Mouse (Mus musculus) liver, embryonic 11.5 days (tissue): ENCODE results near the gene Calcrl. TPM values are rescaled to one million over a fixed set of nuclear protein-coding genes. Genes with fewer than 3 reads are reported as not detected.
"Not testable (repeated sequence)": the region's sequence is repeated elsewhere in the genome, so short reads cannot be mapped to it uniquely, and the experiment has no call there.

Experiments used
- ATAC-seq: fragments of 200-750 bp; cut with Nextera tagmentation; replicated peaks from 2 replicates; pipeline ENCODE4 v1.8.0; 2017; ENCODE audit warnings: moderate number of reproducible peaks, mild to moderate bottlenecking, moderate TSS enrichment, moderate library complexity; ENCODE audit not compliant: low FRiP score
- DNase-seq: peaks from one replicate; pipeline ENCODE4 v3.0.0-alpha.2; 2017; ENCODE audit warnings: low spot score
- H3K27ac ChIP-seq: fragments of 300-500 bp; sonication (generic); 2 replicates; pipeline ENCODE4 v1.5.1; 2014; ENCODE audit warnings: mild to moderate bottlenecking, low read depth, low read length, control low read depth
- H3K27me3 ChIP-seq: fragments of 300-500 bp; sonication (generic); replicated peaks from 2 replicates; pipeline ENCODE4 v1.6.1; 2014; ENCODE audit warnings: low read length, mixed read lengths; ENCODE audit not compliant: control insufficient read depth, insufficient read depth
- H3K36me3 ChIP-seq: fragments of 300-500 bp; sonication (generic); 2 replicates; pipeline ENCODE4 v1.6.1; 2014; ENCODE audit warnings: mild to moderate bottlenecking, low read length, moderate library complexity, mixed read lengths; ENCODE audit not compliant: control insufficient read depth, insufficient read depth
- H3K4me1 ChIP-seq: fragments of 300-500 bp; sonication (generic); replicated peaks from 2 replicates; pipeline ENCODE4 v1.6.1; 2014; ENCODE audit warnings: low read length, mixed read lengths; ENCODE audit not compliant: control insufficient read depth, insufficient read depth
- H3K4me2 ChIP-seq: fragments of 300-500 bp; sonication (generic); 2 replicates; pipeline ENCODE4 v1.6.1; 2014; ENCODE audit warnings: mild to moderate bottlenecking, control low read depth, moderate library complexity
- H3K4me3 ChIP-seq: fragments of 300-500 bp; sonication (generic); 2 replicates; pipeline ENCODE4 v1.5.1; 2014; ENCODE audit warnings: low read depth, low read length, control low read depth
- H3K9ac ChIP-seq: fragments of 300-500 bp; sonication (generic); 2 replicates; pipeline ENCODE4 v1.6.1; 2014; ENCODE audit warnings: low read depth, low read length, control low read depth
- H3K9me3 ChIP-seq: fragments of 300-500 bp; sonication (generic); 2 replicates; pipeline ENCODE4 v1.6.1; 2016; ENCODE audit warnings: low read length, inconsistent platforms, mixed read lengths; ENCODE audit not compliant: control insufficient read depth
- whole genome bisulfite sequencing: fragments of 180-500 bp; shearing (Covaris S2); extraction: QIAGEN DNeasy Blood & Tissue Kit; methylation state at CpG from one replicate; pipeline ENCODE4 v1.1.7; 2014; 5-methylcytosine and 5-hydroxymethylcytosine counted together
- polyA plus RNA-seq: library from polyadenylated mRNA; unstranded; fragments of >200 nt; fragmentation: Nextera tagmentation; extraction: Ambion mirVana; gene quantifications from 2 replicates; pipeline ENCODE4 v1.2.1, GENCODE M21; 2014

The Calcrl gene
- polyA plus RNA-seq, 1 experiment from 2014 or later = 30.4 TPM

DNA sequence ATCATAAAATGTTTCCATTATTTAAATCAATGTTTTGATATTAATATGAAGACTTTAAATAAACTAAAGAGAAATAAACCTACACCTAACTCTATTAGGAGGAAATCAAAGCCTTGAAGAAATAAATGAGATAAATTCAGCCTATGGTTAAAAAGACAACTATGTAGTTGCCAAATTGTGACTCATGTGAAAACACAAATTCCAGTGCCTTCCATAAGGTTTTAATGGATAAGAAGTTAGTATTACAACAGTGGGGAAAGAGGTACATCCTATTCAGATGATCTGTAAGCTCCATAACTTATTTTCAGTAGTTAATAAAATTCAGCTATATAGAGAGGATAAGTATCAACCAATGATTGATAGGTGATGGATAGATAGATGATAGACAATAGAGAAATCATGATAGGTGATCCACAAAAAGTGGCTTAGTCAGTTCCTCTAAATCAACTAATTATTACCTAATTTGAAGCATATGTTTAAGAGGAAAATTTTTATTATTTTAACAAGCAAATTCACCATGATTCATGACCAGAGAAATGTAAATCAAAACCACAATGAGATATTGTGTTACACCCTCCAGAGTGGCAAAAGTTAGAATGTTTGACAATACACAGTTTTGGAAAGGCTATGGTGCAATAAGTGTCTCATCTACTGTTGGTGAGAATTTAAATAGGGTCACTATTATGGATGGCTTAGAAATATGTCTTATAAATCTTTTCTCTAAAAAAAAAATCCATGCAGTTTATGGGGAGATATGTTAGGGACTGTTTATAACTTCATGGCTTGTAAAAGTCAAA, 15.2 kb downstream of the Calcrl start:
- DNase-seq = no peak
- Histone ChIP-seq H3K36me3 (no peaks in the 10 kb centered on the region), H3K4me2 (no peak overlapping the region), H3K4me1 (no peaks in the 10 kb centered on the region), H3K9ac (no peak overlapping the region), H3K27ac (no peak overlapping the region), H3K27me3 (no peaks in the 10 kb centered on the region), H3K9me3 (no peaks in the 10 kb centered on the region), H3K4me3 (no peak overlapping the region)
- ATAC-seq = no peak

DNA sequence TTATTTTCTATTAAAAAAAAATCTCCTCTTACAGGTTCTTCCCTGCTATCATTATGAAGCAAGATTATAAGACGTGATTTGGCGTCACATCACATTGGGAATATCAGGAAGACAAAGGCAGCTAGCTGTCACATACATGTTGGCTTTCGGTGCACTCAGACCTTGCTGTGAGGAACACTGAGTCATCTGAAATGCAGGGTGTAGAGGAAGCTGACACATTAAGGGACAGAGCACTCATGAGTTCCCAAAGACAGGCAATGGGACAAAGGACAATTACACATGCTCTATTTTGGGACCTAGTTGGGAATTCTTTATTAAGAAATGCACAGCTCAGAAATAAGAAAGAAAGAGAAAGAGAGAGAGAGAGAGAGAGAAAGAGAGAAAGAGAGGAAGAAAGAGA, 20.4 kb downstream of the Calcrl start:
- WGBS = 84% methylated on average over 3 of the region's 3 CpGs
- no peak for DNase-seq
- no peaks in the 10 kb centered on the region for H3K4me1 ChIP-seq
- no peak overlapping the region for H3K4me2 ChIP-seq
- H3K4me3 ChIP-seq = no peak overlapping the region
- H3K9me3 ChIP-seq = no peaks in the 10 kb centered on the region
- H3K9ac ChIP-seq = no peak overlapping the region
- H3K36me3 ChIP-seq = no peaks in the 10 kb centered on the region
- ATAC-seq = no peak
- no peak overlapping the region for H3K27ac ChIP-seq
- H3K27me3 ChIP-seq = no peaks in the 10 kb centered on the region

DNA sequence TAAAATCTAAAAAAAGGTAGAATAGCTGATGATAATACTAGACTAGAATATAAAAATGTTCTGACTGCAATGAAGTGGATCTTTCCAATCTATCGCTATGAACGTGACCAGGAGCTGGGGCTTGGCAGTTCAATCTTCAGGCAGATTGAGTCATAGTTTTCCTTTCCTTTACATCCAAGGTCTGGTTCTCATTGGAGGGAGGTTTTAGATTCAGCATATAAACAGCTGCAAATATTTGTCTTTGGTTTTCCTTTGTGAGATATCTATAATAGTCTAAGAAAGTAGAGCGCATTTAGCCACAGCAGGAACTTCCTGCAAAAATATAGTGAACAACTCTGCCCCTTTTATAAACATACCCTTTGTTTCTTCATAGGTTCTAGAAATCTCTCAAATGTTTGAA, 22.5 kb downstream of the Calcrl start:
- no peak overlapping the region for H3K27ac ChIP-seq
- no peak overlapping the region for H3K9ac ChIP-seq
- H3K9me3 ChIP-seq = no peaks in the 10 kb centered on the region
- H3K27me3 ChIP-seq = no peaks in the 10 kb centered on the region
- H3K36me3 ChIP-seq = no peaks in the 10 kb centered on the region
- no peak for ATAC-seq
- WGBS = 89% methylated on average over 3 of the region's 3 CpGs
- H3K4me2 ChIP-seq = no peak overlapping the region
- no peak overlapping the region for H3K4me3 ChIP-seq
- no peak for DNase-seq
- H3K4me1 ChIP-seq = no peaks in the 10 kb centered on the region

DNA sequence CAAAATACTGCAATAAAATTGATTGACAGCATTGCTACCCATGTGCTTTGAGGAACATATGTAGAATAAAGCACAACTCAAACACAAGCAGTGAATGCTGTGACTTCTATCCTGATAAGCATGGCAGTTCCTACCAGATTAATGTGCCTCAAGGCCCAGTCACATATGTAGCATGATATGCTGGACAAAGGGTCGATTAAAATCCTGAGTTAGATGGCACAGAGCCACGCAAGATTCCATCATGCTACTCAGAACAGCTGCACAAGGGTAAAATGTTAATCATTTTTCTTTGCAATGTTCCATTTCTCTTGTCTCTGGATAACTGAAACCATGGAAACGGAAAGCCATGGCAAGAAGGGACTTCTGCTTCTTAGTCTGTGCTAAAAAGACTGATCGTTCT, 28.7 kb downstream of the Calcrl start:
- no peak overlapping the region for H3K4me3 ChIP-seq
- H3K4me1 ChIP-seq = peaks cover 5% of the 10 kb centered on the region; the same call in 1 of the 2 replicates
- H3K36me3 ChIP-seq = no peaks in the 10 kb centered on the region
- no peaks in the 10 kb centered on the region for H3K27me3 ChIP-seq
- no peak overlapping the region for H3K9ac ChIP-seq
- no peak overlapping the region for H3K27ac ChIP-seq
- no peaks in the 10 kb centered on the region for H3K9me3 ChIP-seq
- DNase-seq = no peak
- 80% methylated on average over 4 of the region's 4 CpGs for WGBS
- ATAC-seq = no peak
- H3K4me2 ChIP-seq = no peak overlapping the region

DNA sequence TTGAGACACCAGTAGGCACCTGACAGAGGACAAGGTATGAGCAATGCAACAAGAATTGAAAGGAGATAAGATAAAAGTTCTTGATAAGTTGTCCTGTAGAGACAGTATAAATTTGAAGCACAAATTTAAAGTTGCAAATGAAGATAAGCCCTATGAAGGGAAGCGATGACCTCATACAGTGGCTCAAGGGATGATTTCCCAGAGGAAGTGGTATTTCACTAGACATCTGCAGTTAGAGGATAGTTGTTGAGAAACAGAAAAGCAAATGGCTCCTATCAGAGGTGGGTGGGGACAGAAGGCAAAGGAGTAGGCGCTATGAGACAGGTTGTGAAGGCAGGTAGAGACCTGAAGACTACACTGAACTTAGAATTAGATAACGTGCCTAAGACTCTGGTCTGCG, 32.0 kb downstream of the Calcrl start:
- Histone ChIP-seq H3K9me3 (no peaks in the 10 kb centered on the region), H3K4me2 (no peak overlapping the region), H3K4me3 (no peak overlapping the region), H3K27ac (no peak overlapping the region), H3K36me3 (no peaks in the 10 kb centered on the region), H3K9ac (no peak overlapping the region), H3K27me3 (no peaks in the 10 kb centered on the region), H3K4me1 (peaks cover 5% of the 10 kb centered on the region; the same call in 1 of the 2 replicates)
- no peak for DNase-seq
- 76% methylated on average over 4 of the region's 4 CpGs for WGBS
- ATAC-seq = no peak

DNA sequence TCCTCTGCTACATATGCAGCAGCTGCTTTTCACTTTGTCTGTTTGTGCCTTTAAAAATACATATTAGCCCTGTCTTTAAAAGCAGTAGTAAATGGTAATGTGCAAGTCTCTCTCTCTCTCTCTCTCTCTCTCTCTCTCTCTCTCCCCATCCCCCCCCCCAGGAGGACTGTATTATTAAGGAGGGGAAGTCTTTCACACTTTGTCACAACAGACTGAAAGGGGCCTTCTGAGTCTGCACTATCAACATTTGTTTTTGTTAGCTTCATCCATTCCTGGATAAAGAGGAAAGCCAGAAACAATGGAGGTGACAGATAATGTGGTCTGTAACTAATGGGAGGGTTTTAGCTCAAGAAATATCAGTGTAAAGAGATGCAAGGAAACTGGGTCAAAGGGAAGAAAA, 36.1 kb downstream of the Calcrl start:
- Histone ChIP-seq H3K36me3 (no peaks in the 10 kb centered on the region), H3K27me3 (no peaks in the 10 kb centered on the region), H3K9me3 (no peaks in the 10 kb centered on the region), H3K9ac (no peak overlapping the region), H3K4me3 (no peak overlapping the region), H3K27ac (no peak overlapping the region; the same call in 1 of the 2 replicates), H3K4me2 (no peak overlapping the region), H3K4me1 (peaks cover 7% of the 10 kb centered on the region)
- ATAC-seq (no peak), DNase-seq (no peak)

DNA sequence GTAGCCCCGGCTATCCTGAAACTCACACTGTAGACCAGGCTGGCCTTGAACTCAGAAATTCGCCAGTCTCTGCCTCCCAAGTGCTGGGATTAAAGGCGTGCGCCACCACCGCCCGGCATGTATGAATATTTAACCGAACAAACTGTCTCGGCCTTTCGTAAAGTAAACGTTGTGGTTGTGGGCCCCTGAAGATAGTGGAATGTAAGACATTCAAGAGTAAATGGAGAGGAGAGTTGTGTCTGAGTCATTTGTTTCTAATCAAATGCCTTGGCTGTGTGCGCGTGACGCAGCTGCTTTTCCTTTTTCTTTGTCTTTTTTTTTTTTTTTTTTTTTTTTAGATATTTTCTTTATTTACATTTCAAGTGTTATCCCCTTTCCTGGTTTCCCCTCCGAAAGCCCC, 36.7 kb downstream of the Calcrl start:
- not testable (repeated sequence) for H3K27ac ChIP-seq, DNase-seq, H3K9me3 ChIP-seq, H3K36me3 ChIP-seq, H3K4me2 ChIP-seq, H3K27me3 ChIP-seq, H3K4me3 ChIP-seq, H3K4me1 ChIP-seq, H3K9ac ChIP-seq
- WGBS = 83% methylated on average over 14 of the region's 14 CpGs
- 0 out of 2 replicates have a peak, but pooled peaks have one; percentile 6 for ATAC-seq

DNA sequence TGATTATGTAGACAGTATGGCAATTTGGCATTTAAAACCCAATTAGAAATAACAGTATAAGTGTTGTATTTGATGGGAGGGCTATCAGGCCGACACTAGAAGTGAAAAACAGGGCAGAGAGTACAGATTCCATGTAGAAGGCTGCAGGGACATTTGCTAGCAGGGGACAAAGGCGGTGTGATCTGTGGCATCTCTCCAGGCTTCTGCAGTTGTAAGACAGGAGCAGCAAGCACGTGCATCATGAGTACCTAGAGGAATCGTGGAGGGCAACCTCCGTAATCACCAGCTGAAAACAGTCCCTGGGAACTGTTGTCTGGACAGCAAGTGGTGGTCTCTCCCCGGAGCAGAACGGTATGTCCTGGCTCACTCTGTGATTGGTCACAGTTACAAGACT, 37.2 kb downstream of the Calcrl start:
- Histone ChIP-seq H3K4me2 (peak overlapping the region; percentile 46), H3K36me3 (no peaks in the 10 kb centered on the region), H3K27me3 (no peaks in the 10 kb centered on the region), H3K27ac (peak overlapping the region; percentile 28; the same call in 1 of the 2 replicates), H3K9ac (no peak overlapping the region), H3K4me1 (peaks cover 3% of the 10 kb centered on the region), H3K4me3 (no peak overlapping the region), H3K9me3 (no peaks in the 10 kb centered on the region)
- WGBS = 61% methylated on average over 7 of the region's 7 CpGs
- DNase-seq = peak; percentile 36
- peak; percentile 33; the same call in 1 of the 2 replicates for ATAC-seq

DNA sequence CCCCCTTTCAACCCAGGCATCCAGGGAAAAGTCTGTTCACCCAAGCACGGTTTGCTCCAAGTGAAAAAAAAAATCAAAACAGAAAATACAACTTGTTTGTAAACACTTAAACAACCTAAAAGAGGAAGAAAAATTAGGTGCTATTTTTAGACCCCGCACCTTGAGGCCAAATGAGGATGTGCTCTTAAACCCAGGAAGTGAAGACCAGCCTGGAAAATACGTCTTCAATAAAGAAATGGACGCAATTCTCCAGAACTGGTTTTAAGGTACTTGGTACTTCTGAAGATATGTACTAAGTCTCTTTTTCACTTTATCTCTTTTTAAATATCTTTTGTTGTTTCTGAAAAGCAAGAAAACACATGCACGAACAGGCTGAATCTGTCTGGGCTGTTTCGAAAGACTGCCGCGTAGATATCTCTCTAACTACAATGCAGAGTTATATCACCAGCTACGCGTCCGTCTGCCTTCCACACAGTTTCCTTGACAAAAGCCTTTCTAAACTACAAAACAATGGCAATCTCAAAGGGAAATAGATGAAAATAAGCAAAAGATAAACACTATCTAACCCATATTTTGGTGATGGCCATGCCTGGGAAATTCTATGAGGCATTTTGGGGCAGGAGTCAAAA, 37.7 kb downstream of the Calcrl start:
- Histone ChIP-seq H3K36me3 (no peaks in the 10 kb centered on the region), H3K4me1 (peaks cover 3% of the 10 kb centered on the region; the same call in 1 of the 2 replicates), H3K4me2 (peak overlapping the region; percentile 46), H3K27me3 (no peaks in the 10 kb centered on the region), H3K9ac (0 out of 2 replicates have a peak overlapping the region, but pooled peaks have one; percentile 15), H3K27ac (no peak overlapping the region; the same call in 1 of the 2 replicates), H3K9me3 (no peaks in the 10 kb centered on the region), H3K4me3 (no peak overlapping the region; the same call in 1 of the 2 replicates)
- DNase-seq = no peak
- WGBS = 45% methylated on average over 11 of the region's 11 CpGs
- no peak for ATAC-seq
